Mouse (Mus musculus) spleen, postnatal 4 days (tissue): ENCODE data around the gene Fam3c.
A peak's percentile ranks its signal among the peaks of the same experiment; 100 is the strongest.

Source experiments
- DNase-seq, 2 experiments: peaks; one replicate each; pipeline ENCODE4 v3.0.0; 2022; ENCODE audit warnings: low spot score in 2 of 2

Fam3c gene

GRCm38 (mm10) chr6:22354031-22354430, 2.0 kb downstream of the Fam3c start:
- DNase-seq = peak in 1 of 2 experiments; percentile 38

GRCm38 (mm10) chr6:22351551-22351950, 4.5 kb downstream of the Fam3c start:
- DNase-seq = no peak

- no peak for DNase-seq
Observed at GRCm38 (mm10) chr6:22350239-22350571, 5.8 kb downstream of the Fam3c start.

- DNase-seq = no peak
Observed at GRCm38 (mm10) chr6:22349531-22350238, 6.4 kb downstream of the Fam3c start.

GRCm38 (mm10) chr6:22348975-22349374, 7.1 kb downstream of the Fam3c start:
- DNase-seq = no peak

- no peak for DNase-seq
Observed at GRCm38 (mm10) chr6:22348130-22348529, 7.9 kb downstream of the Fam3c start.

GRCm38 (mm10) chr6:22347132-22347902, 8.7 kb downstream of the Fam3c start:
- no peak for DNase-seq

- no peak for DNase-seq
Observed at GRCm38 (mm10) chr6:22344443-22344842, 11.6 kb downstream of the Fam3c start.

GRCm38 (mm10) chr6:22343706-22344105, 12.3 kb downstream of the Fam3c start:
- no peak for DNase-seq

- no peak for DNase-seq
Observed at GRCm38 (mm10) chr6:22343292-22343691, 12.8 kb downstream of the Fam3c start.

- DNase-seq = no peak
Observed at GRCm38 (mm10) chr6:22340779-22341178, 15.3 kb downstream of the Fam3c start.

GRCm38 (mm10) chr6:22339763-22340542, 16.1 kb downstream of the Fam3c start:
- DNase-seq = no peak

- no peak for DNase-seq
Observed at GRCm38 (mm10) chr6:22332548-22332947, 23.5 kb downstream of the Fam3c start.

GRCm38 (mm10) chr6:22330169-22330960, 25.7 kb downstream of the Fam3c start:
- no peak for DNase-seq

- DNase-seq = no peak
Observed at GRCm38 (mm10) chr6:22327931-22328330, 28.1 kb downstream of the Fam3c start.

GRCm38 (mm10) chr6:22327091-22327490, 29.0 kb downstream of the Fam3c start:
- no peak for DNase-seq

- DNase-seq = no peak
Observed at GRCm38 (mm10) chr6:22326289-22326688, 29.8 kb downstream of the Fam3c start.

- peak; percentile 67 to 89 for DNase-seq
Observed at GRCm38 (mm10) chr6:22325364-22326072, 30.5 kb downstream of the Fam3c start.

GRCm38 (mm10) chr6:22298059-22298458, 58.0 kb downstream of the Fam3c start:
- DNase-seq = no peak

GRCm38 (mm10) chr6:22297028-22297427, 59.0 kb downstream of the Fam3c start:
- DNase-seq = no peak

- no peak for DNase-seq
Observed at GRCm38 (mm10) chr6:22293922-22294321, 62.1 kb downstream of the Fam3c start.
